Mouse (Mus musculus) stomach, postnatal 0 days (tissue): ENCODE results near the gene Rnf8.

Source experiments
- CTCF ChIP-seq: IDR thresholded peaks from 2 replicates; pipeline ENCODE4 v1.5.1; 2016; ENCODE audit warnings: antibody characterized with exemption, low read depth, mild to moderate bottlenecking, moderate library complexity
- EP300 ChIP-seq: optimal IDR thresholded peaks from 2 replicates; pipeline ENCODE3; 2016; ENCODE audit warnings: antibody characterized with exemption

- TF ChIP-seq CTCF (no peak), EP300 (no peak)
Measured at GRCm38 (mm10) chr17:29660076-29660761, 45.6 kb downstream of the Rnf8 start, which contains the start of gene Cmtr1.
